Mouse (Mus musculus) layer of hippocampus, adult 8-10 months (tissue): ENCODE results near the gene Hist2h2ab. TPM values are rescaled to one million over a fixed set of nuclear protein-coding genes. Genes with fewer than 3 reads are reported as not detected.
"Not testable (repeated sequence)": the region's sequence is repeated elsewhere in the genome, so short reads cannot be mapped to it uniquely, and the experiment has no call there.

Experiments used
- DNase-seq, 2 experiments: peaks; one replicate each; pipeline ENCODE4 v3.0.0; 2022; ENCODE audit warnings: low spot score in 2 of 2
- total RNA-seq, 4 experiments: library from RNA; stranded (reverse); gene quantifications; 2 replicates each; pipeline ENCODE4 v1.2.4; 2022

Hist2h2ab gene
- total RNA-seq, 4 experiments from 2014 or later: 7.7 to 10.8 (median 8.0) TPM

GRCm38 (mm10) chr3:96197129-96197749 is 22.4 kb upstream of the Hist2h2ab start:
- peak; percentile 91 to 95 for DNase-seq

GRCm38 (mm10) chr3:96198181-96198580 is 21.5 kb upstream of the Hist2h2ab start:
- DNase-seq: no peak

- not testable (repeated sequence) for DNase-seq
These were observed 20.9 kb upstream of the Hist2h2ab start for GRCm38 (mm10) chr3:96198601-96199251.

DNA sequence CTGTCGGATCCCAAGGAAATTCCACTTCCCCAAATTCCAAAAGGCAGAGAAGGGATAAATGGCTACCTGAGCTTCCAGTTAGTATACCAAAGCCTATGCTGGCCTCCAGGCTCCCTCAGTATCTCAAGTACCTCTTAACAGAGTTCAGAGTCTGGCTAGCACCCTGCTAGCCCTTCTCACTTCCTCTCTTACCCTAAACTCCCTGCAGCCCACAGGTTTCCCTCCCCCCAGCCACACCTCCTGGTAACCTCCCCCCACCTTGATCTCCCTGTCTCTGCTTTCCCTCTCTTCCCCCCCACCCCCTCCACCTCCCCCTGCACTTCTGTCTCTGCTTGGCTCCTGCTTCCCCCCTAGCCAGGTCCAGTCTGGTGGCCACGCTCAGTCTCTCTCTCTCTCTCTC is 19.9 kb upstream of the Hist2h2ab start:
- no peak for DNase-seq

GRCm38 (mm10) chr3:96207819-96208218 is 11.8 kb upstream of the Hist2h2ab start:
- no peak for DNase-seq

GRCm38 (mm10) chr3:96209242-96209641 is 10.4 kb upstream of the Hist2h2ab start:
- no peak for DNase-seq

DNA sequence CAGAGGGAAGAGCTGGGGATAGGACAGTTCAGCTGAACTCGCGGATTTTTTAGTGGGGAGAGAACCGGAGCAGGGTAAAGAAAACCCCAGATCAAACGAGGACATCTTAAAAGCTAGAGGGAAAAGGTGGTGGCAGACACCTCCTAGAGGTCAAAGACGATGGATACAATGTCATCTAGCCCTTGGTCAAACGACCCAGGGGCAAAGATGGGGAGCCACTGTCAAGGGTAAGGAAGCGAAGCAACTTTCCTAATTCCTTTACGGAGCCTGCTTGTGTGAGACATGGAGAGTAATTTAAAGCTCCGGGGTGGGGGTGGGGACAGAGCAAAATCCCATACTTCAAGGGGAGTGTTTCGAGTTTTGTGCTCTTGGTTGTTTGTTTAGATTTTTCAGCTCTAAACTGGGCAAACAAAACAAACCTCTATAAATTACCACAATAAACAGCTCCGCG is 449 bp upstream of the Hist2h2ab start:
- no peak for DNase-seq

GRCm38 (mm10) chr3:96220131-96220764 is 583 bp downstream of the Hist2h2ab start:
- DNase-seq: not testable (repeated sequence)

GRCm38 (mm10) chr3:96220765-96221639 is 1.3 kb downstream of the Hist2h2ab start, which contains the start of the genes Hist2h2ac and Hist2h2be:
Gene Hist2h2ac (minus strand): TSS chr3:96220880.
Gene Hist2h2be (plus strand): TSS chr3:96221119.
- peak; percentile 92 for DNase-seq

- no peak for DNase-seq
These were observed 2.0 kb downstream of the Hist2h2ab start for GRCm38 (mm10) chr3:96221640-96222038.

- no peak for DNase-seq
These were observed 3.1 kb downstream of the Hist2h2ab start for GRCm38 (mm10) chr3:96222774-96223173.

DNA sequence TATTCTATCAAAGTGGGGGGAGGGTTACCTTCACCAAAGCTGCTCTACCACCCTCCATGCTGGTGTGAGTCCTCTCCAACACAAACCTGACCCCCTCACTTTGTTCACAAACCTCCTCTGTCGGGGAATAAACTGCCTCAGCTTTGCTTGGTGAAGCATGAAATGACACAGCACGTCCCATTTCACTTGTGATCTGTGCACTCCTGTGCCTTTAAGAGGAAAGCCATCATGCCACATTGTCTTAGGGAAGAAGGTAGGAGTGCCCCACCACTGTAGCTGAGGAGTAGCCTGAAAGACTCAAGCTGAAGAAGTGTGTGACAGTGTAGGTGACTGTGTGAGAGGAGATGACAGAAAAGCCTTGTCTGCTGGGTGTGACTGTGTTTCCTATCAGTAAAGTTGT is 5.8 kb downstream of the Hist2h2ab start:
- no peak for DNase-seq

GRCm38 (mm10) chr3:96226695-96227648 is 7.3 kb downstream of the Hist2h2ab start:
- DNase-seq: no peak

GRCm38 (mm10) chr3:96228828-96229227 is 9.2 kb downstream of the Hist2h2ab start:
- DNase-seq: no peak

DNA sequence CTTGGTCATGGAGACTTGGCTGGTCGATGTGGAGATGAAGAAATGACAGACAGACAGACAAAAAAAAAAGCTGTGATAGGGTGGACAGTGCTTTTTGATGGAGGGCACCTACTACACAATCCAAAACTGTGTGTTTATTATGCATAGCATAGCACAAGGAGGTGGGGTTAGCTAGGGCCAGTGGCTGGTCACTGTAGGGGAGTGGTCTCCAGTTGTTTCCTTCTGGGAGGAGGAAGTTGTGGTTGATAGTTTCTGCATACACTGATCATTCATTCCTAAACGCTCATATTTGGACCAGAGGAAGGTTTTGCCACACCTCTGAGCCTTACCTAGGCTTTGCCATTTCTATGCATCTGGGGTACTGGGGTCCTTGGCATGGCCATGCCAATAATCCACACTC is 10.7 kb downstream of the Hist2h2ab start:
- DNase-seq: no peak

- DNase-seq: no peak
These were observed 11.5 kb downstream of the Hist2h2ab start for GRCm38 (mm10) chr3:96230910-96231757.

GRCm38 (mm10) chr3:96231758-96232120 is 12.1 kb downstream of the Hist2h2ab start:
- no peak for DNase-seq

DNA sequence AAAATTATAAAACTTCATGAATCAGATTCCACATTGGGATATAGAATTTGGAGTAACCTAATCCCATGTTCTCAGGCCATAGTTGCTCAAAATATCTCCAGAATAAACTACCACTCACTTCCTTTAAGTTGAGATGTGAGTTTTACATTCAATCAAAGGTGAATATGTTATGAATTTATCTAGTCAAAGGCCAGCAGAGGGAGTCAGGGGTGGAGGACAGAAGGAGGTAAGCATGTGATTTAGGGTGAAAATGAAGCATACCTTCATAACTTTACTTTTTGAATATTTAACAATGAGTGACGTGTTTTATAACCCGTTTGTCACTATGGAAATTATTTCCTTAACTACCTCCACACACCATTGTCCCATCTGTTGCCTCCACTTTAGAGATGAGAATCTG is 15.2 kb downstream of the Hist2h2ab start:
- no peak for DNase-seq

GRCm38 (mm10) chr3:96235836-96236235 is 16.2 kb downstream of the Hist2h2ab start:
- DNase-seq: no peak
